Mouse (Mus musculus) thymus, adult 18-20 months (tissue): ENCODE data around the gene Adamts14.
A peak's percentile ranks its signal among the peaks of the same experiment; 100 is the strongest.

Experiments used
- DNase-seq, 2 experiments: peaks; one replicate each; pipeline ENCODE4 v3.0.0; 2022; ENCODE audit warnings: mixed read lengths in 2 of 2

The Adamts14 gene

GRCm38 (mm10) chr10:61231756-61232155, 41.5 kb downstream of the Adamts14 start:
- no peak for DNase-seq

- no peak for DNase-seq
Observed at GRCm38 (mm10) chr10:61226784-61227396, 46.3 kb downstream of the Adamts14 start.

GRCm38 (mm10) chr10:61225694-61226093, 47.5 kb downstream of the Adamts14 start:
- no peak for DNase-seq

GRCm38 (mm10) chr10:61219318-61219717, 53.9 kb downstream of the Adamts14 start:
- no peak for DNase-seq

DNA sequence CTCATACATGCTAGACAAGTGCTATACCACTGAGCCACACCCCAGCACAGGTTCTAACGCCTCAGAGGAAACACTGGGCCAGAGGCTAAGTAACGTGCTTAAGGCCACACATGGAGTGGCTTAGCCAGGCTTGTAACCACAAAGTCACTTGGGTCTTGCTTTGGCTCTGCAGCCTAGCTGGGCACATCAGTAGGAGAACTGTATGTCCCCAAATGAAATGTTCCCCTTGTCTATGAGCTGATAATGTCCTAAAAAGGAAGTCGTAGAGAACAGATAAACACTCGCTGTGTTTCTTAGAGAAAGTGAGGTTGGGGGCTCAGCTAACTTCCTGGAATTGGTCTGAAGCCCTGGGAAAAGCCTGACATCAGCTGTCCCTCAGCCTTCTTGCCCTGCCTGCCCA, 57.1 kb downstream of the Adamts14 start:
- no peak for DNase-seq

DNA sequence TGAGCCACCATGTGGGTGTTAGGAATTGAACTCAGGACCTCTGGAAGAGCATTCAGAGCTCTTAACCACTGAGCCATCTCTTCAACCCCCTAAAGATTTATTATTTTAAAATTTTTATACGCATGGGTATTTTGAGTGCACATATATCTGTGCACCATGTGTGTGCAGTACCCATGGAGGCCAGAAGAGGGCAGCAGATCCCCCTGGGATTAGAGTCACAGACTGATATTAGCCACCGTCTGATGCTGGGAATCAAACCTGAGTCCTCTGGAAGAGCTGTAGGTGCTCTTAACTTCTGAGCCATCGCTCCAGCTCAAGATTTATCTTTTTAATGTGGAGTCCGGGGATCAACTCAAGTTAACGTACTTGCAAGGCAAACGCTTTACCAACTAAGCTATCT, 57.6 kb downstream of the Adamts14 start:
- no peak for DNase-seq

- DNase-seq, result no peak
Observed at GRCm38 (mm10) chr10:61212817-61213216, 60.4 kb downstream of the Adamts14 start.

GRCm38 (mm10) chr10:61211743-61212142, 61.5 kb downstream of the Adamts14 start:
- DNase-seq, result no peak

DNA sequence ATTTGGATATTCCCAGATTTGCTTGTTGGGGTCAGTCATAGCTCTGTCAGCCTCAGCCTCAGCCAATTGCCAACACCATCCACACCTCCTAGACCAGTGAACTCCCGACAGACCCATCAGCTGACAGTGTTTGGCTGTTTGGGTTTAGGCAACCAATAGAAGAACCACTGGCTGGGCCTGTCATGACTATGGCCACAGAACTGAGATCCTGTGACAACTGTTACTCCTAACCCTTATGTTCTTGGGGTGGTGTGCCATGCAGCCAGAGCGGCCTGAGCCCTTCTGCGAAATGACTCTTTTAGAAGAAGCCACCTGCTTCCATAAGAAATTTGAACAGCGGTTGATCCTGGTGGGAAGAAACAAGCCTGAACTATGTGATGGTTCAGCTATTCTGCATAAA, 62.1 kb downstream of the Adamts14 start:
- no peak for DNase-seq

GRCm38 (mm10) chr10:61208114-61208684, 65.0 kb downstream of the Adamts14 start:
- DNase-seq, result no peak

- no peak for DNase-seq
Observed at GRCm38 (mm10) chr10:61203930-61204329, 69.3 kb downstream of the Adamts14 start.

DNA sequence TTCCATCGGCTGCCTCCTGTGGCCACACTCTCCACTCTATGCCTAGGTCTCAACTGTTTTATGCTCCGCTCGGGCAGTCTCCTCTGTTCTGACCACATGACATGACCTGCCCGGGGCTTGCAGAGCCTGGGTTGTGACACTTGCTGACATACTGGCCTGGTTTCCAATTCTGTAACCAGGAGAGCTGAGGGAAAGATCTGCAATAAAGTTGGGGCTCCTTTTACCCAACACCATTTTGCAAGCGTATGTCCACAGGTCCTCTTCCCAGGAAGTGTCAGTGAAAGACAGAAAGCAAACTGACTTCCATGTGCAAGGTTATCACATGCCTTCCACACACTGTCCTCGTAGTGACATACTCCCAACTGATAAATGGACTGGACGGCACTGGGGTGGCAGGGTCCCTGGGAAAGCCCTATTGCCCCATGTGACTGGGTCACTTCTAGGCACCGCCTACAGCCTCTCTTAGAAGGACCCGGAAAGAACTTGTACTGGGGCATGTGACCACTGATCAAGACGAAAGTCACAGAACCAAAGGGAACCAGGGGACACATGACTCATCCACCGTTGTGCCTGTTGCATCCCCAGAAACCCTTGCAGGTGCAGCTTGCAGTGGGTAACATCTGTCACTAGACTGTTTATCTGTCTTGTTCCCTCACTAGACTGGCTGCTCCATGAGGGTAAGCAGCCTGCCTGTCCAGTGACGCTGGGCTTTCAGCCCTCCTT, 71.5 kb downstream of the Adamts14 start:
- no peak for DNase-seq

GRCm38 (mm10) chr10:61200998-61201397, 72.2 kb downstream of the Adamts14 start:
- DNase-seq, result no peak

GRCm38 (mm10) chr10:61200232-61200820, 72.9 kb downstream of the Adamts14 start:
- no peak for DNase-seq

- peak; percentile 31 to 37 for DNase-seq
Observed at GRCm38 (mm10) chr10:61199566-61200213, 73.5 kb downstream of the Adamts14 start.

DNA sequence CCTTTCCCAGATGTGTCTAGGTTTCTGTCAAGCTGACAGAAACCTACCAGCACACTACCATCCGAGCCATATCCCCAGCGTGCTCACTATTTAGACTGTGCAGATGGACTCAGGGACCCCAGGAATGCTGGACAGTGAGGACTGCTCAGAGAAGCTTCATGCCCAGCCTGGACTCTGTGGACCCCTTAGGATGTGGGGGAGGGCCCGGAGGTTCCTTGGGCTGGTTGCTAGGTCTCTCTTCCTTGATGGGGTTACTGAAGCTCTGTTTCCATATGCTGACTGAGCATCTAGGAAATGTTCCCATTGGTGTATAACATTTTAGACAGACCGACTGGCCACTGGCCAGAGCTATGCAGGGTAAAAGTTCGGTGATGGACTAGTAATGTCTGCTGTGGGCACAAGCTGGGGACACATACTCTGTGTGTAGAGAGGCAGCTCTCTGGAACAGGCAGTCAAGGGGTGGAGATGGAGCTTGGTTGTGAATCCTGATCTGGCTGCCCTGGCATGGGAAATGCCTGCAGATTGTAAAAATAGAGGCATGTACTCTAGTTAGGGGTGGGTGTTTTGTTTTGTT, 77.4 kb downstream of the Adamts14 start:
- DNase-seq, result no peak

DNA sequence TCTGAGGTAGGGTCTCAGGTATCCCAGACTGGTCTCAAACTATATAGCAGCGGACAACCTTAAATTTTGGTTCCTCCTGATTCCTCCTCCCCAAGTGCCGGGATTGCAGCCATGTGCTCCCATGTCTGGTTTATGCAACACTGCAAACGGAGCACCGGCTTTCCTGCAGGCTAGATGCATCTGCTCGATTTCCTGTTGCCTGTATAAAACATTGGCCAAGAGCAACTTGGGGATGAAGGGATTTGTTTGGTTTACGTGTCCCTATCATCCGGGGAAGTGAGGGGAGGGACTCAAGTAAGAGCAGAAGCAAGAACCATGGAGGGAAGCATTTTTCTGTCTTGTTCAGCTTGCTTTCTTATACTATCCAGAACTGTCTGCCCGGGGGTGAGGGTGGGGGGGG, 78.0 kb downstream of the Adamts14 start:
- DNase-seq, result no peak

DNA sequence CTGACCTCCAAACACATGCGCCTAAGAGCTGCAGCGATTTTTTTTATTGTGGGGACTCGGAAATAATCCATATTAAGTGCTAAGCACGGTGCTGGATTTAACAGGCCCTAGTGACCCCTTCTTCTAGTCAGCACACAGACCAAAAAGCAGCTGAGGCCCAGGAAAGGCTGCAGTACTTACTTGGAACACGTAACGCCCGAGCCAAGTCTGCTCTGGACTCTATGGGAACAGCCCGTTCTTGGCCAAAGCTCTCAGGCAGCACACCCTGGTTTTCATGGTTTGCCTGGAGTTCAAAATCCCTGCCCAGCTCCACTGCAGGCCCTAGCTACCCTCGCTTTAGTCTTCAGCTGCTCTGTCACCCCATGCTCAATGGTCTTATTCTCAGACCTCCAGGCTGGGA, 78.6 kb downstream of the Adamts14 start:
- DNase-seq, result no peak

DNA sequence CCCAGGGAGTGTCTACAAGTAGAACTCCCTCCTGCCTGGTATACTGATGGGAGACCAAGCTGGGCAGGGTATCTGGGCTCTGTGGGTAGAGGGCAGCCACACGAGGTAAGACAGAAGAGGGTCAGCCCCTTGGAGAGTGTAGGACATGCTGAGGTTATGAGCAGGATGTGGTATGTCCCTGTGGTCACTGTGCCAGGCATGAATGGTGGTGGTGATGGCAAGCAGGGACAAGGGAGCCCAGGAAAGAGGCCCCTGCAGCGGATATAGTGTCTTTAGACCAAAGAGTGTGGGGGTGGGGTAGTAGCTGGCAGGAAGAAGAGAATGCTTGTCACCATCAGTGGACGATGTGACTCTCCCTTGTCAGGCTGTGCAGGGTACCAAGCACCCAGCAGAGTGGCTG, 85.2 kb downstream of the Adamts14 start:
- no peak for DNase-seq

- no peak for DNase-seq
Observed at GRCm38 (mm10) chr10:61187001-61187400, 86.2 kb downstream of the Adamts14 start.

DNA sequence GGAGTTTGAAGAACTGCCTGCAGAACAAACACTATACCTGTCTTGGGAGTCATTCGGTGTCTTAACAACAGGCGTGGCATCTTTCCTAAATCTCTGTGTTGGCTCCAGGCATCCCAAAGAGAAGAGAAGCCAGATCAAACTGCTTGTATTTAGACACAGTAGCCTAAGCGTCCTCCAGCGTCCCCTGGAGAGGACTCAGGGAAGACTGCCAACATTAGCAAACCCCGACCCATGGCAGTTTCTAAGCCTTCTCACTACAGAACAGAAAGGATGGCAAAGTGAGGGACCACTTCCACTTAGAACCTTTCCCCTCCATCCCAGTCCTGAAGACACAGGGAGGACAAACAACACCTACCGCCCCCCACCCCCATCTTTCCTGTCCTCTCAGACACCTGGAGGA, 93.3 kb downstream of the Adamts14 start:
- no peak for DNase-seq

GRCm38 (mm10) chr10:61178687-61179086, 94.6 kb downstream of the Adamts14 start:
- DNase-seq, result no peak

GRCm38 (mm10) chr10:61177751-61178150, 95.5 kb downstream of the Adamts14 start:
- no peak for DNase-seq
